Mouse (Mus musculus) spleen, adult 12 weeks (tissue): ENCODE measurements around the gene Crtc2.
"Not testable (repeated sequence)": the region's sequence is repeated elsewhere in the genome, so short reads cannot be mapped to it uniquely, and the experiment has no call there.

Experiments
- DNase-seq: peaks from one replicate; pipeline ENCODE4 v3.0.0; 2022; ENCODE audit warnings: low spot score

The Crtc2 gene

DNA sequence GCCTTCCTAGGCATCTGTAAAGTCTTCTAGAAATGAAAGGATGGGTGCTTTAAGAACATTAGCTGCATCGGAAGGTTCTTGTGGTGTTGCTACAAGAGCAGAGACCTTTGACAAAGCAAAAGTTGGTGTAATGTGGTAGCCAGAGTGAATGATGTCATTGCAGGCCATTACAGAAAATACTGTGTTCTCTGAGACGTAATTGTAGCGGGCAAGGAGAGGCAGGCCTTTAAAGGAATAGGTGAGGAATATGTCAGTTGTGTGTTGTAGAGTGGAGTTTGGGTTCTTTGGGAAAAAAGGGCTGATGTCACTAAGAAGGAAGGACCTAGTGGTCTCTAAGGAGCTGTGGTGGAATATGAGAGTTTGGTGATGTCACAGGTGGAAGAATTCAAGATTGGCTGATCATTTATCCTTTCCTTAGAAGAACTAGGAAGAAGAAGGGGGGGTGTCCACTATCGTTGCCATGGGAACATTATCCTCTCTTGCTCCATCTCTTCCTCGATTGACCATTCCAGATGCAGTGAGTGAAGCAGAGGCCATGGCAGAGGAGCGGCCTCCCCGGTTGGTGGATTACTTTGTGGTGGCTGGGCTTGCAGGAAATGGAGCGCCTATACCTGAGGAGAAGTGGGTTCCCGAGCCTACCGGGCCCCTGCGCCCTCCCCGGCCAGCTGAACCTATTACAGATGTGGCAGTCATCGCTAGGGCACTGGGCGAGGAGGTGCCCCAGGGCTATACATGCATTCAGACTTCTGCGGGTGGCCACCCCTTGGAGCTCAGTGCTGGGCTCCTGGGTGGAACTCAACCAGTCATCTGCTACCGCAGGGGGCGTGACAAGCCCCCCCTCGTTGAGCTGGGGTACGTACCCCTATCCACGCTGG, 13.2 kb downstream of the Crtc2 start:
- DNase-seq = no peak

DNA sequence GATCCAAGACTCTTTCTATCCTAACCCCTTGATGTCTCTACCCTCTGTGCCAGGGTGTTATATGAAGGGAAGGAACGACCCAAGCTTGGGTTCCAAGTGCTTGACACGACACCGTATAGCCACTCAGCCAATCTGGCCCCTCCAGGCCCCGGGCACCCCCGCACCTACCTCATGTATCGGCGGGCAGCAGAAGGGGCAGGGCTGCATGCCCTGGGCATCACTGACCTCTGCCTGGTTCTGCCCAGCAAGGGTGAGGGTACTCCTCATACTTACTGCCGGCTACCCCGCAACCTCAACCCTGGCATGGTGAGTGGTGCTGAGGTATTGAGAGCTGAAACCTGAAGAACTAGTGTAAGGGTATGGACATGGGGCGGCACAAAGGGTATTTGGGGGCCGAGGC, 14.2 kb downstream of the Crtc2 start:
- no peak for DNase-seq

DNA sequence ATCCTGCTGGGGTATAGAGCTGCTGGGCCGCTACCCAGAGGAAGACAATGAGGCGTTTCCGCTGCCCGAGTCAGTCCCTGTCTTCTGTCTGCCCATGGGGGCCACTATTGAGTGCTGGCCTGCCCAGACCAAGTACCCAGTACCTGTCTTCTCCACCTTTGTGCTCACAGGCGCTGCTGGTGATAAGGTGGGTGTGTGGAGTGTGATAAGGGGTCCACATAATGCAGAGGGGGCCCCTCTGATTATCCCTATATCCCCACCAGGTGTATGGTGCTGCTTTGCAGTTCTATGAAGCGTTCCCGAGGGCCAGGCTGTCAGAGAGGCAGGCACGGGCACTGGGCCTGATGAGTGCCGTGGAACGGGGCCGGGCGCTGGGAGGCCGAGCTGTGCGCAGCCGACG, 15.0 kb downstream of the Crtc2 start:
- DNase-seq = no peak

DNA sequence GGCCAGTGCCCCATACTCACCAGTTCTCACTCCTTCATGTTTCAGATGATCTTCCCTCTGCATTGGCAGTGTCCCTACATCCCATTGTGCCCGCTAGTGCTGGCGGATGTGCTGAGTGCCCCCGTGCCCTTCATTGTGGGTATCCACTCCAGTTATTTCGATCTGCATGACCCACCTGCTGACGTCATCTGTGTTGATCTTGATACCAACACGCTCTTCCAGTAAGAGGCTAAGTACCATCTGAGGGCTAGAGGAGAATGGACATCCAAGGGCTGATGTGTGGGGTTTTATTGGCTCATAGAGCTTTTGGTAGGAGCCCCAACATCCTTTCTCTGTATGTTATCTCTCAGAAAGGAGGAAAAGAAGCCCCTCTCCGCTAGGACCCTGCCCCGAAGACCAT, 16.8 kb downstream of the Crtc2 start:
- no peak for DNase-seq

DNA sequence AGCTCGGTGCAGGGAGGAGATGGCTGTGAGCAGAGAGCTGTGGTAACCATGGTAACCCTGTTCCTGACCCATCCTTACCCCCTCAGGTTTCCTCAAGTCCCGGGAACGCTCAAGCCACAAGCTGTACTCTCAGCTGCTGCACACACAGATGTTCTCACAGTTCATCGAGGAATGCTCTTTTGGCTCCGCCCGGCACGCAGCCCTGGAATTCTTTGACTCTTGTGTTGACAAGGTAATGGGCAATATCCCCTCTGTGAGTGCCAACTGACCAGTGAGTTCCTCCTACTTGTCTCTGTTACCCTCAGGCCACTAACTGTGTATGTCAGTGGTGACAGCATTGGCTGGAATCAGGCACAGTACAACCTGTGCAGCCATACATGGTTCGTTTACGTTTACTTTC, 18.2 kb downstream of the Crtc2 start:
- no peak for DNase-seq

DNA sequence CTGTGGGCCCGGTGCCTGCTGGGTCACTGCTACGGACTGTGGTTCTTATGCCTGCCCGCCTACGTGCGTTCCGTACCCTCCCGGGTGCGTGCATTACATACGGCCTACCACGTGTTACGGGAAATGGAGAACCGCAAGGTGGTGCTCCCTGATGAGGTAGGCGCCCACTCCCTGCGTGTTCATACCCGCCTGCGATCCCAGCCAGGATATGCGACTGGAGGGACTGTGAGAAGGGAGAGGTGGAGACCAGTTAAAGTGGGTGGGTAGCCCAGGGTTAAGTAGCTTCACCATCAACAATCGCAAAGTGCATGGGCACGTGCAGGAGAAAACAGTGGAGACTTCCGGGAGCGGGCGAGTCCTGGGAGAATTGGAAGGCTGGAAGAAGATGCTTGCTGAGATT, 19.9 kb downstream of the Crtc2 start:
- no peak for DNase-seq

DNA sequence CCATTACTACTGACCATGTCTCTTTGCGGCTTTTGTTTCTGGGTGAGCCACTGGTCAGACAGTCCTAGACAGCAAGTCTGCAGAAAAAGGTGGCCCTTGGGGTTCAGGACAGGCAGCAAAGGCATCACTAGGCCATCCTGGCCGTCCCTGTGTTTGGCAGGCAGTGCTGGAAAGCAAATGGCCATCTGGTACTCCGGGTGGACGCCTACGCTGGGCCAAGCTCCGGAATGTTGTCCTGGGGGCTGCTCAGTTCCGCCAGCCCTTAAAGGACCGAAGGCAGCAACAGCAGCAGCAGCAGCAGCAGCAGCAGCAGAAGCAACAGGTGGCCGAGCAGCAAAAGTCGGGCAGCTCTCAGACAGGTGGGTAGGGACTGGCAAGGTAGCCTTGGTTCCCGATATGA, 21.3 kb downstream of the Crtc2 start:
- DNase-seq = no peak

DNA sequence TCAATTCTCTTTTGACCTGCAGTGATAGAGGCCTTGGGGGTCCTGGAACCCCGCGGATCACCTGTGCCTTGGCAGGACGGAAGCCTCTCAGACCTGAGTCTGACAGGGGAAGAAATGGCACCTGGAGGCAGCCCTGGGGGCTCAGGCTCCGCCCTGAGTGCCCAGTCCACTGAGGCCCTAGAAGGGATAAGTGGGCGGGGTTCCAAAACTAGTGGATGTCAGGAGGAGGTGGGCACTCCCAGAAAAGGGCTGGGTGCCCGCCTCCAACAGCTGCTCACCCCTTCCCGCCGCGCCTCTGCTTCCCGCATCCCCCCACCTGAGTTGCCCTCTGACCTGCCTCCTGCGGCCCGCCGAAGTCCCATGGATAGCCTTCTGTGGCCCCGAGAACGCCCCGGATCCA, 22.9 kb downstream of the Crtc2 start:
- DNase-seq = no peak

DNA sequence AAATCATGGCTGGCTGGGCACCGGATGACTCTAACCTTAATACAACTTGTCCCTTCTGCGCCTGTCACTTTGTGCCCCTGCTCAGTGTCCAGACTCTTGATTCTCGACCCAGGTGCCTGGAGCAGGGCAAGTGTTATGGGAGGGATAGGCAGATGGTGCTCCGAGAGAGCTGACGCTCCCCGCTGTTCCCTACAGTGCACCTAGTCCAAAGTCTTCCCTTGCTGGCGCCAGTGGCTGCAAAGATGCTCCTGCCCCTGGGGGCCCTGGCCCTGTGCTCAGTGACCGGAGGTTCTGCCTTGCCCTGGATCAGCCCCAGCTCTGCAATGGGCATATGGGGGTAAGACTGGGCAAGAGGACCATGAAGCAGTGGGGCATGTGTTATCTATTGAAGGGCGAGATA, 23.8 kb downstream of the Crtc2 start:
- no peak for DNase-seq

DNA sequence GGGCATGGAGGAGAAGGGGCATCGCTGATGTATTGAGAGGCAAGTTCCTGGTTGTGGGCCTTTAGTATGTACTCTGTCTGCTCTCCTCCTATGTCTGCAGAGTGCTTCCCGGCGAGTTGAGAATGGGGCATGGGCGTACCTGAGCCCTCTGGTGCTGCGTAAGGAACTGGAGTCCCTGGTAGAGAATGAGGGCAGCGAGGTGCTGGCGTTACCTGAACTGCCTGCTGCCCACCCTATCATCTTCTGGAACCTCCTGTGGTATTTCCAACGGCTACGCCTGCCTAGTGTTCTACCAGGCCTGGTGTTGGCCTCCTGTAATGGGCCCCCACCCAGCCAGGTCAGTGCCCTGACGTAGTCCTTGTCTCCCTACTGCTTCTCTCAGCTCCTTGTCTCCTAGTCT, 24.2 kb downstream of the Crtc2 start:
- DNase-seq = no peak

DNA sequence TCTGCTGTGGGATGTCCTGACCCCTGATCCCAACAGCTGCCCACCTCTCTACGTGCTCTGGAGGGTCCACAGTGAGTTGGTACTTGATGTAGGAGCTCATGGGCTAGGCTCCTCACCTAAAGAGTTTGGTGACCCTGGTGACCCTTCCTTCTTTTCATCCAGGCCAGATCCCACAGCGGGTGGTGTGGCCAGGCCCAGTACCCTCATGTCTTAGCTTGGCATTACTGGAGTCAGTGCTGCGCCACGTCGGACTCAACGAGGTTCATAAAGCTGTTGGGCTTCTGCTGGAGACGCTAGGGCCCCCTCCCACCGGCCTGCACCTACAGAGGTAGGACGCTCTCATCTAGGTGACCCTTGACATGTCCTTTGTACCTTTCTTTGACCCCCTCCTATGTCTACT, 25.3 kb downstream of the Crtc2 start:
- DNase-seq = no peak

DNA sequence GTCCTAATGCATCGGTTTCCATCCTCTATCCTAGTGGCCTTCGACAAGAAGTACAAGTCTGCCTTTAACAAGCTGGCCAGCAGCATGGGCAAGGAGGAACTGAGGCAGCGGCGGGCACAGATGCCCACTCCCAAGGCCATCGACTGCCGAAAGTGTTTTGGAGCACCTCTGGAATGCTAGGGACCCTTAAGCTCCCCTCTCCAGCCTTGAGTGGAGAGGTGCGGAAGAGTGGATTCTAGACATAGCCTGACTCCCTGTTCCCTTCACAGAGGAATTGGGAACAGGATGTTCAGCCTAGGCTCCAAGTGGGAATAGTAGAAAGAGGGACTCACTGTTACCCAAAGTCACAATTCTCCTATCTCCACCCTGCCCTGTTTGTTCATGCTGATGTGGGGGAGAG, 25.8 kb downstream of the Crtc2 start:
- no peak for DNase-seq

DNA sequence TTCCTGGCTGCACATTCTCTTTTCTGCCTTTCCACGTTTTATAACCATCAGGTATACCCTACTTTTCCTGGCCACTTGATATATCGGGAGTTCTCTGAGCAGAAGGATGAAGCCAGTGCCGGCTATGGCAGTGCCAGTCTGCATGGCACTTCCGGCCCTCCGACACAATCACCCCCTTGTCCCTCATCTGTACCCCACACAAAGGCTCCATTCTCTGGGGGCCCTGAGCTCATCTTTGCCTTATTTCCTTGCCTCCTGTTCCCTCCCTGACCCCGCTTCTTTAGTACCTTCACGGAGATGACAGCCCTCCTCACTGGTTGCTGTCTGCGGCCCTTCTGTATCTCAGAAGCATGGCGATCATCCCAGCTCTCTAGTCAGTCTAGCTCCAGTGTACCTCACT, 26.7 kb downstream of the Crtc2 start:
- no peak for DNase-seq

DNA sequence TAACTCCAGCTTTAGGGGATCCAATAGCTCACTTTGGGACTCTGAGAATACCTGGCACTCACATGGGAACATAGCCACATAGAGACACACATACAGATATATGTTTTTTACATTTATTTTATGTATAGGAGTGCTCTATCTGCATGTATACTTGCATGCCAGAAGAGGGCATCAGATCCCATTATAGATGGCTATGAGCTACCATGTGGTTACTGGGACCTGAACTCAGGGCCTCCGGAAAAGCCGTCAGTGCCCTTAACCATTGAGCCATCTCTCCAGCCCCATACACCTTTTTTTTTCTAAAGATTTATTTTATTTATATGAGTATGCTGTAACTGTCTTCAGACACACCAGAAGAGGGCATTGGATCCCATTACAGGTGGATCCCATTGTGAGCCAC, 30.2 kb downstream of the Crtc2 start:
- no peak for DNase-seq

DNA sequence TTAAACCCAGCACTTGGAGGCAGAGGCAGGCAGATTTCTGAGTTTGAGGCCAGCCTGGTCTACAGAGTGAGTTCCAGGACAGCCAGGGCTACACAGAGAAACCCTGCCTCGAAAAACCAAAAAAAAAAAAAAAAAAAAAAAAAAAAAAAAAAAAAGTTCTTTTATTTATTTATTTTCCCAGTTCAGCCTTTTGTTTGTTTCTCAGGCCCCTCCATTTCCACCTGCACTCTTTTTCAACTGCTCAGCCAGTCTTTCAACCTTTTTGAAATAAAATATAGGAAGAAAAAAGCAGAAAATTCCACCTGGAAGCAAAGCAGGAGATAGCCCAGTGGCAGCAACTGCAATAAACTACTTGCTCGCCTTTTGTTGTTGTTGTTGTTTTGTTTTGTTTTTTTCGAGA, 35.4 kb downstream of the Crtc2 start:
- not testable (repeated sequence) for DNase-seq

DNA sequence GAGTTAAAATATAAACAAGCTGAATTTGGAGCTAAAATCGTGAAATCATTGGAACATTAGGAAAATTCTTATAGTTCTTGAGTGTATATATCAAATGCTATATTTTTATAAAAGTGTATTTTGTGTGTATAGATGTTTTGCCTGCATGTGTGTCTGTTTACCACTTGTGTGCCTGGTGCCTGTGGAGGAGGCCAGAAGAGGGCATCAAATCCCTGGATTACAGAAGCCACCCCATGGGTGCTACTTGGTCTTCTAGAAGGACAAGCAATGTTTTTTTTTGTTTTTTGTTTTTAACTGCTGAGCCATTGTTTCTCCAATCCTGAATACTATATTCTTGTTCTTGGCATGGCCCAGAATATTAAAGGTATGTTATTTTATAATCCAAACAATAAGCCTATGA, 36.6 kb downstream of the Crtc2 start:
- DNase-seq = no peak

DNA sequence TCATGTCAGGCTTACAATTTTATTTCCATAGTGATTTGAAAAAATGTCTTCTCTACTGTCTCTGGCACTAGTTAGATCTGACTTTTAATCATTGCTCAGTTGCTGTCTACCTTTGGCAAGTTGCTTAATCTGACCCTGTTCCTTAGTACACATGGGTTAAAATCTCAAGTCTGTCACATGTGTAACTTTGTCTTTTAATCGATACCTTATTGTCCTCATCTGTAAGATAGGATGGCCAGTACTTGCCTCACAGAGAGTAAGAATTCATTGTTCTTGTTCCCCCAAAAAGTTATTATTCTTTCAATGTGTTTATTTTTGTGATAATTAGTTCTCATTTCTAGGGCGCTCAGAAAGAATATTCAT, 38.0 kb downstream of the Crtc2 start:
- no peak for DNase-seq

DNA sequence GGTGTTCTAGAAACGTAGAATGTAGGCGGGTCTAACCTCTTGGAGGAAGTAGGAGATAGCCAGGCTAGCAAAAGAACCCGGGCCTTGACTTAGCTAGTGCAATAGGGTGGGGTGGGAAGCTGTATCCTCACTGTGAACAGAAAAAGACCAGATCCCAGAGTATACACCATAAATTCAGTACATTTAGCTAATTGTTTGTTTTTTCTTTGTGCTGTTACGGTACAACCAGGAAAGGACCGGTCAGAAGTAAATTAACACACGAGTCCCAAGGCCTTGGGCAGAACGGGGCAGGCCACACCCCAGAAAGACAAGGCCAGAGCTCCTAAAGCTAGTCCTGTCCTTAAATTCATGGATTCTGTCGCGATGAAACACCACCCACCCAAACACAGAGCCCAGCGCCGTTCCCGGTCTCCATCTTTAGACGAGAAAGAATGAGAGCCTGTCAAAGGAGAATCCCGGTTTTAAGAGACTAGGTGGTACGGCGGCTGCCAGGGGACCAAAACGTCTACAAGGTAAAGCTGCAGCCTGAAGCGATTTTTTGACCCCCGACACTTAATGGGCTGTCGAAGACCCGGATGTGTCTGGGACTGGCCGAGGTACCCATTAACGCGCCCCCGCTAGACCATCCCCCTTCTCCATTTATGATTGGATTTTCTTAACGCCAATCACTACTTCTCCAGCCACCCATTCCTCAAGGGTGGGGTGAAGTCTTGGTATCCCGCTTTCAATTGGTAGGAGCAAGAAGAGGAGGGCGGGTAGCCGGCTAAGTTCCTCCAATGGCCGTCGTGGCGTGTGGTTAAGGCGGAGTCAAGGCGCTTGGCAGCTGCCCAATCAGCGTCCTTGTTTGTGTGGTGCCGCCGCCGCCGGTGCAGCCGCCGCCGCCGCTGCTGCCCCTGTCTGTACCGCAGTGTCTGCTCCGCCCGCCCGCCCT, 38.6 kb downstream of the Crtc2 start, which contains the start of gene Gatad2b:
Gene Gatad2b (plus strand): TSS at position 834 of the 931 bp plus-strand sequence.
- peak; percentile 93 for DNase-seq

DNA sequence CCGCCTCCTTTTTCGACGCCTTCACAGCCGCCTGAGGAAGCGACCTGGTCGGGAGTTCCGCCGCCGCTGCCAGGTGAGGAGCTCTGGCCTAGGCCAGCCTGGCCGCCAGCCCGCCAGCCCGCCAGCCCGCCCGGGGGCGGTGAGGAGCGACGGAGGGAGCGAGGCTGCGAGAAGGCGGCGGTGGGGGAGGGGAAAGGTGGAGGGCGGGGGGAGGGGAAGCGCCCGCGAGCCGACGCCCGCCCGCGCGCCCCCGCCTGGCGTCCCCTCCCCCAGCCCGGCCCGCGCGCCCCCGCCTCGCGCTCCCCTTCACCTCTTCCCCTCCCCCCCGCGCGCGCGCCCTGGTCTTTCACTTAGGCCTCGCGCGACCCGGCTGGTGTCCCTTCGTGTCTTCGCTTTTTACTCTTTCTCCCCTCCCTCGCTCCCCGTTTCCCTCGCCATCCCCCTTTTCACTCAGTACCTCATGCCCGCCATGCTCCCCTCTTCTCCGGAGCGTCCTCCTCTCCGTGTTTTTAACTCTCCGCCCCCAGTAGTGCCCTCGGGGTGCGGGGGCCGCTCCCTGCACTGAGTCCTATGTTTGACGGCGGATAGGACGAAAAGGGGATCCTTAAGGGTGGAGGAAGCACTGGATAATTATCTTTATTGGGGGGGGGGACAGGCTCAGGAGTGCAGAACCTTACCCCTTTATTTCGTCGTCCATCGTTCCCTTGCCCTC, 39.5 kb downstream of the Crtc2 start:
- no peak for DNase-seq

DNA sequence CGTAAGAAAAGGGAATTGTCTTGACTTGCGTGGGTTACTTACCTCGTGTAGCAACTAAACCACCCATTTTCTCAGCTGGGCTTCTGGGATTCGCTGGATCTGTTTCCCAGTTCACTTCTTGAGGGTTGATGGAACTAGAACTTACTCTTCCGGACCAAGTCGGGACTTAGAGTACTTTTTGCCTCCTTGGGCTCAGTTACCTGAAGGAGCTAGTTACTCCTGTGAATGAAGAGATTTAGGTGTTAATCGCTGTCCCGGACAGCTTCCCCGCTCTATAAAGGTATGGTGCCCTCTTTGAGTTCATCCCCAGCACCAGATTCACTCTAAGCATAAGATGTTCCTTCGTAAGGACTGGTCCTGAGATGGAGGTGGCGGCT, 40.1 kb downstream of the Crtc2 start:
- no peak for DNase-seq

DNA sequence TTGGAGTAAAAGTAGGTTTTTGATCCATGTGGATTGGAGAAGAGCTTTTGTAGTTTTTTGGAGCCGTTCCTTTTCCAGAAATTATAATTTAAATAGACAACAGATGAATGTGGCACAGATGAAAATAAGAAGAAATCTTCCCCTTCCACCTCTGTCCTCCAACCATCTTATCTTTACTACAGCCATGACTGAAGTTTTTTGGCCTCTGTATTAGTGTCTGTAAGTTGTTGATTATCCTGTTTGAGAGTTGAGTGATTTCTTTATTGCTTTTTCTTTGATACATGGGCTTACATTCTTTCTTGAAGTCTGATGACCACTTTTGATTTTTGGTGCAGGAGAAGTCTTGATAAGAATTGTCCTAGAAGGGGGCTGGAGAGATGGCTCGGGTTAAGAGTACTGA, 40.7 kb downstream of the Crtc2 start:
- no peak for DNase-seq

DNA sequence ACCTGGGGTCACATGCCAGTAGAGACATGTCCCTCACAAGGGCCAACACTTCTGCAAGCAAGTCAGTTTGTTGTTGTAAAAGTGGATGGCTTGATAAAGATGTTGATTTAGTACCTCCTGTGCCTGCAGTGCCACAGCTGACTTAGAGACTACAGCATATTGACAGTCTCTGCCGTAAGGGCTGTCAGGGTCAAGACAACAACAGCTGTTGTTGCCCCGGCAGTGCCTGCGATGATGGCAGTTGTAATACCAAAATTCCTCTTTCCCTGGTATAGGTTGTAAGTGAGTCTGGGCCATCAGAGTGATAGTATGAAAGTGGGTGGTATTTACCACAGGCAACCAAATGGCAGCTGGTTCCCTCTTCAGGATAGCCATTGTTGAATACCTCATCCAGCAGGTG, 51.8 kb downstream of the Crtc2 start:
- DNase-seq = no peak

DNA sequence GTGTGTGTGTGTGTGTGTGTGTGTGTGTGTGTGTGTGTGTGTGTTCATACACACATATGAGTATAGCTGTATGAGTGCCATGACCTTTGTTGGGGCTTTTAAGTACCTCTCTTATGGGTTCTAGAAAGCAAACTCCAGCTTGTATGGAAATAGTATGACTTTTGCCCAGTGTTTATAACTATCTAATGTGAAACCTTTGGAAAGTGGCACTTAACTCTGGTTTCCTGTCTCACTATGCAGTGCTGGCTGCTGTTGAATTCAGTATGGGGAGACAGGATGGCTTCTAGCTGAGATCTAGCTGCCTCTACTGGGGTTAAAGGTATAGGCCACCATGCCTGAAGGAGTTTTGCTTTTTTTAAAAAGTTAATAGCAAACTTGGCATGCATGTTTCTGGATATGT, 55.6 kb downstream of the Crtc2 start:
- DNase-seq = no peak
